Mouse (Mus musculus): ENCODE results near the gene Kdm6b.
A peak's percentile ranks its signal among the peaks of the same experiment; 100 is the strongest.

Kdm6b gene

GRCm38 (mm10) chr11:69386758-69387157, 26.7 kb downstream of the Kdm6b start:
- no peak for DNase-seq

- DNase-seq = no peak
These were observed 28.5 kb downstream of the Kdm6b start for GRCm38 (mm10) chr11:69384979-69385378.

- no peak for DNase-seq
These were observed 30.9 kb downstream of the Kdm6b start for GRCm38 (mm10) chr11:69382478-69383105.

GRCm38 (mm10) chr11:69381356-69381755, 32.1 kb downstream of the Kdm6b start:
- DNase-seq = no peak

GRCm38 (mm10) chr11:69379600-69379999, 33.9 kb downstream of the Kdm6b start:
- no peak for DNase-seq

- DNase-seq = no peak
These were observed 35.7 kb downstream of the Kdm6b start for GRCm38 (mm10) chr11:69377766-69378165.

GRCm38 (mm10) chr11:69375646-69376045, 37.8 kb downstream of the Kdm6b start:
- no peak for DNase-seq

- peak; percentile 80 for DNase-seq
These were observed 40.1 kb downstream of the Kdm6b start for GRCm38 (mm10) chr11:69373223-69373965.

GRCm38 (mm10) chr11:69372780-69373170, 40.7 kb downstream of the Kdm6b start:
- peak; percentile 49 for DNase-seq

- peak; percentile 54 for DNase-seq
These were observed 41.3 kb downstream of the Kdm6b start for GRCm38 (mm10) chr11:69372056-69372779.

GRCm38 (mm10) chr11:69371601-69372000, 41.9 kb downstream of the Kdm6b start:
- DNase-seq = no peak

- no peak for DNase-seq
These were observed 42.7 kb downstream of the Kdm6b start for GRCm38 (mm10) chr11:69370817-69371215.

- no peak for DNase-seq
These were observed 43.3 kb downstream of the Kdm6b start for GRCm38 (mm10) chr11:69369990-69370816.

GRCm38 (mm10) chr11:69369215-69369989, 44.1 kb downstream of the Kdm6b start, which contains the start of gene Chd3:
TSS of gene Chd3 (minus strand) at chr11:69369406.
- DNase-seq = peak; percentile 29

GRCm38 (mm10) chr11:69368356-69369214, 44.9 kb downstream of the Kdm6b start:
- DNase-seq = peak; percentile 58

GRCm38 (mm10) chr11:69367616-69368355, 45.7 kb downstream of the Kdm6b start:
- DNase-seq = peak; percentile 25

- no peak for DNase-seq
These were observed 46.4 kb downstream of the Kdm6b start for GRCm38 (mm10) chr11:69366855-69367615.

- DNase-seq = peak; percentile 89
These were observed 47.2 kb downstream of the Kdm6b start for GRCm38 (mm10) chr11:69366157-69366854.

- DNase-seq = no peak
These were observed 47.8 kb downstream of the Kdm6b start for GRCm38 (mm10) chr11:69365722-69366121.
